Mouse (Mus musculus) cortical plate, adult 2 months (tissue): ENCODE measurements around the gene Gm45015.

Experiments
- CTCF ChIP-seq: fragments of 200-500 bp; IDR thresholded peaks from 2 replicates; pipeline ENCODE4 v1.5.1; 2011; ENCODE audit warnings: mild to moderate bottlenecking, control low read depth, low read length; ENCODE audit not compliant: insufficient read depth; ENCODE audit errors: extremely low read depth
- POLR2A ChIP-seq: fragments of 200-500 bp; IDR thresholded peaks from 2 replicates; pipeline ENCODE4 v1.6.1; 2011; ENCODE audit warnings: mild to moderate bottlenecking, low read length, control low read depth; ENCODE audit not compliant: insufficient read depth; ENCODE audit errors: extremely low read depth

- TF ChIP-seq POLR2A (no peak), CTCF (no peak)
Observed at GRCm38 (mm10) chrX:73342941-73343735, 6.5 kb upstream of the Gm45015 start.
